Mouse (Mus musculus): ENCODE results near the gene AI182371. TPM values are rescaled to one million over a fixed set of nuclear protein-coding genes. Genes with fewer than 3 reads are reported as not detected.

The AI182371 gene
- polyA plus RNA-seq, 1 experiment from 2014 or later, result not detected

GRCm38 (mm10) chr2:35070275-35070674 is 31.1 kb downstream of the AI182371 start:
- Histone ChIP-seq H3K9me3 (ENCODE audit: low read depth, low read length) (peaks cover 4% of the 10 kb centered on the region; the same call in 1 of the 2 replicates), H3K27me3 (ENCODE audit: insufficient read depth, low read length) (no peaks in the 10 kb centered on the region), H3K4me3 (ENCODE audit: low read depth, low read length) (no peak overlapping the region), H3K9ac (no peak overlapping the region), H3K4me2 (no peak overlapping the region), H3K27ac (ENCODE audit: low read depth) (no peak overlapping the region), H3K4me1 (ENCODE audit: insufficient read depth) (no peaks in the 10 kb centered on the region), H3K36me3 (ENCODE audit: insufficient read depth) (no peaks in the 10 kb centered on the region)
- no peak for TF ChIP-seq CTCF (IDR thresholded peaks at IDR 0.05; ENCODE audit: low read depth)
- WGBS, result 78% methylated on average over 4 of the region's 4 CpGs
- ATAC-seq (ENCODE audit: insufficient read depth) (no peak), DNase-seq (no peak)

GRCm38 (mm10) chr2:35069124-35069523 is 32.2 kb downstream of the AI182371 start:
- no peak for DNase-seq
- no peak overlapping the region for H3K4me2 ChIP-seq
- 90% methylated on average over 1 of the region's 1 CpGs for WGBS
- H3K4me3 ChIP-seq (ENCODE audit: low read depth, low read length), result no peak overlapping the region
- no peak for TF ChIP-seq CTCF (IDR thresholded peaks at IDR 0.05; ENCODE audit: low read depth)
- no peaks in the 10 kb centered on the region for H3K36me3 ChIP-seq (ENCODE audit: insufficient read depth)
- H3K9me3 ChIP-seq (ENCODE audit: low read depth, low read length), result peaks cover 4% of the 10 kb centered on the region; the same call in 1 of the 2 replicates
- H3K27me3 ChIP-seq (ENCODE audit: insufficient read depth, low read length), result no peaks in the 10 kb centered on the region
- no peak overlapping the region for H3K27ac ChIP-seq (ENCODE audit: low read depth)
- ATAC-seq (ENCODE audit: insufficient read depth), result no peak
- H3K4me1 ChIP-seq (ENCODE audit: insufficient read depth), result no peaks in the 10 kb centered on the region
- H3K9ac ChIP-seq, result no peak overlapping the region

GRCm38 (mm10) chr2:35067117-35067516 is 34.2 kb downstream of the AI182371 start:
- Histone ChIP-seq H3K9me3 (ENCODE audit: low read depth, low read length) (no peaks in the 10 kb centered on the region), H3K36me3 (ENCODE audit: insufficient read depth) (no peaks in the 10 kb centered on the region), H3K9ac (no peak overlapping the region), H3K4me2 (no peak overlapping the region), H3K4me1 (ENCODE audit: insufficient read depth) (no peaks in the 10 kb centered on the region), H3K27ac (ENCODE audit: low read depth) (no peak overlapping the region), H3K27me3 (ENCODE audit: insufficient read depth, low read length) (no peaks in the 10 kb centered on the region), H3K4me3 (ENCODE audit: low read depth, low read length) (no peak overlapping the region)
- DNase-seq (no peak), ATAC-seq (ENCODE audit: insufficient read depth) (no peak)
- TF ChIP-seq CTCF (IDR thresholded peaks at IDR 0.05; ENCODE audit: low read depth), result no peak
- 74% methylated on average over 11 of the region's 11 CpGs for WGBS

GRCm38 (mm10) chr2:35066525-35067082 is 34.7 kb downstream of the AI182371 start:
- H3K4me3 ChIP-seq (ENCODE audit: low read depth, low read length), result no peak overlapping the region
- ATAC-seq (ENCODE audit: insufficient read depth) (no peak), DNase-seq (no peak)
- H3K36me3 ChIP-seq (ENCODE audit: insufficient read depth), result no peaks in the 10 kb centered on the region
- no peak overlapping the region for H3K27ac ChIP-seq (ENCODE audit: low read depth)
- no peaks in the 10 kb centered on the region for H3K27me3 ChIP-seq (ENCODE audit: insufficient read depth, low read length)
- no peaks in the 10 kb centered on the region for H3K4me1 ChIP-seq (ENCODE audit: insufficient read depth)
- no peaks in the 10 kb centered on the region for H3K9me3 ChIP-seq (ENCODE audit: low read depth, low read length)
- H3K4me2 ChIP-seq, result no peak overlapping the region
- WGBS, result 88% methylated on average over 13 of the region's 13 CpGs
- no peak overlapping the region for H3K9ac ChIP-seq
- TF ChIP-seq CTCF (IDR thresholded peaks at IDR 0.05; ENCODE audit: low read depth), result no peak

- H3K9me3 ChIP-seq (ENCODE audit: low read depth, low read length), result no peaks in the 10 kb centered on the region
- H3K27ac ChIP-seq (ENCODE audit: low read depth), result no peak overlapping the region
Observed at GRCm38 (mm10) chr2:35063333-35064030, 37.9 kb downstream of the AI182371 start.

GRCm38 (mm10) chr2:35061338-35061737 is 40.0 kb downstream of the AI182371 start, which contains the start of gene Hc:
Gene Hc, minus strand, starts transcription at chr2:35061438.
- Histone ChIP-seq H3K27ac (ENCODE audit: low read depth) (no peak within 1 kb of the TSS), H3K36me3 (ENCODE audit: insufficient read depth) (no peaks in the 10 kb centered on the region), H3K4me1 (ENCODE audit: insufficient read depth) (no peaks in the 10 kb centered on the region), H3K27me3 (ENCODE audit: insufficient read depth, low read length) (no peaks in the 10 kb centered on the region), H3K4me3 (ENCODE audit: low read depth, low read length) (no peak within 1 kb of the TSS), H3K9ac (no peak within 1 kb of the TSS), H3K9me3 (ENCODE audit: low read depth, low read length) (no peaks in the 10 kb centered on the region), H3K4me2 (no peak within 1 kb of the TSS)
- ATAC-seq (ENCODE audit: insufficient read depth), result no peak
- WGBS, result 59% methylated on average over 5 of the region's 5 CpGs
- TF ChIP-seq CTCF (IDR thresholded peaks at IDR 0.05; ENCODE audit: low read depth), result no peak
- DNase-seq, result no peak

More at GRCm38 (mm10) chr2:35063333-35064030, 37.9 kb downstream of the AI182371 start:
- WGBS, result 66% methylated on average over 6 of the region's 6 CpGs
- Histone ChIP-seq H3K4me2 (no peak overlapping the region), H3K9ac (no peak overlapping the region), H3K27me3 (ENCODE audit: insufficient read depth, low read length) (no peaks in the 10 kb centered on the region), H3K36me3 (ENCODE audit: insufficient read depth) (no peaks in the 10 kb centered on the region), H3K4me3 (ENCODE audit: low read depth, low read length) (no peak overlapping the region), H3K4me1 (ENCODE audit: insufficient read depth) (no peaks in the 10 kb centered on the region)
- DNase-seq (no peak), ATAC-seq (ENCODE audit: insufficient read depth) (no peak)
- no peak for TF ChIP-seq CTCF (IDR thresholded peaks at IDR 0.05; ENCODE audit: low read depth)

GRCm38 (mm10) chr2:35060897-35061296 is 40.4 kb downstream of the AI182371 start:
- Histone ChIP-seq H3K27ac (ENCODE audit: low read depth) (no peak overlapping the region), H3K4me1 (ENCODE audit: insufficient read depth) (no peaks in the 10 kb centered on the region), H3K4me3 (ENCODE audit: low read depth, low read length) (no peak overlapping the region), H3K4me2 (no peak overlapping the region), H3K9me3 (ENCODE audit: low read depth, low read length) (no peaks in the 10 kb centered on the region), H3K27me3 (ENCODE audit: insufficient read depth, low read length) (no peaks in the 10 kb centered on the region), H3K36me3 (ENCODE audit: insufficient read depth) (no peaks in the 10 kb centered on the region), H3K9ac (no peak overlapping the region)
- no peak for DNase-seq
- WGBS, result 42% methylated on average over 6 of the region's 6 CpGs
- ATAC-seq (ENCODE audit: insufficient read depth), result no peak
- no peak for TF ChIP-seq CTCF (IDR thresholded peaks at IDR 0.05; ENCODE audit: low read depth)
